Mouse (Mus musculus) limb, embryonic 11.5 days (tissue): ENCODE data around the gene Heg1. TPM values are rescaled to one million over a fixed set of nuclear protein-coding genes. Genes with fewer than 3 reads are reported as not detected.

Experiments used
- ATAC-seq: fragments of 200-750 bp; cut with Nextera tagmentation; 2 replicates; pipeline ENCODE4 v1.8.0; 2017; ENCODE audit warnings: low read depth; ENCODE audit not compliant: insufficient number of reproducible peaks, low FRiP score, low TSS enrichment
- DNase-seq: peaks from one replicate; pipeline ENCODE4 v3.0.0-alpha.2; 2015; ENCODE audit warnings: low spot score
- H3K27ac ChIP-seq: fragments of 300-500 bp; sonication (generic); replicated peaks from 2 replicates; pipeline ENCODE4 v1.5.1; 2014; ENCODE audit warnings: low read depth, mild to moderate bottlenecking, low read length
- H3K27me3 ChIP-seq: fragments of 300-500 bp; sonication (generic); 2 replicates; pipeline ENCODE4 v1.6.1; 2014; ENCODE audit warnings: mild to moderate bottlenecking, low read length, mixed read lengths; ENCODE audit not compliant: control insufficient read depth, insufficient read depth
- H3K36me3 ChIP-seq: fragments of 300-500 bp; sonication (generic); 2 replicates; pipeline ENCODE4 v1.6.1; 2014; ENCODE audit warnings: mild to moderate bottlenecking, low read length, moderate library complexity, mixed read lengths; ENCODE audit not compliant: control insufficient read depth, insufficient read depth
- H3K4me1 ChIP-seq: fragments of 300-500 bp; sonication (generic); 2 replicates; pipeline ENCODE4 v1.6.1; 2014; ENCODE audit warnings: low read length, mixed read lengths; ENCODE audit not compliant: control insufficient read depth, insufficient read depth
- H3K4me2 ChIP-seq: fragments of 300-500 bp; sonication (generic); 2 replicates; pipeline ENCODE4 v1.6.1; 2014; ENCODE audit warnings: low read depth, mild to moderate bottlenecking, moderate library complexity; ENCODE audit not compliant: severe bottlenecking
- H3K4me3 ChIP-seq: fragments of 300-500 bp; sonication (generic); 2 replicates; pipeline ENCODE4 v1.5.1; 2014; ENCODE audit warnings: low read depth, low read length
- H3K9ac ChIP-seq: fragments of 300-500 bp; sonication (generic); 2 replicates; pipeline ENCODE4 v1.6.1; 2014; ENCODE audit warnings: mild to moderate bottlenecking, low read length
- H3K9me3 ChIP-seq: fragments of 300-500 bp; sonication (generic); 2 replicates; pipeline ENCODE4 v1.6.1; 2016; ENCODE audit warnings: low read length; ENCODE audit not compliant: control insufficient read depth
- WGBS: fragments of 180-500 bp; shearing (Covaris S2); extraction: QIAGEN DNeasy Blood & Tissue Kit; methylation state at CpG from one replicate; pipeline ENCODE4 v1.1.7; 2014; 5-methylcytosine and 5-hydroxymethylcytosine counted together
- polyA plus RNA-seq: library from polyadenylated mRNA; unstranded; fragments of >200 nt; fragmentation: Nextera tagmentation; extraction: Ambion mirVana; gene quantifications from 2 replicates; pipeline ENCODE4 v1.2.1, GENCODE M21; 2014

Heg1 gene
- polyA plus RNA-seq, 1 experiment from 2014 or later: 11.0 TPM

GRCm38 (mm10) chr16:33672643-33673042, 11.5 kb upstream of the Heg1 start:
- H3K4me1 ChIP-seq: no peaks in the 10 kb centered on the region
- no peak overlapping the region for H3K4me3 ChIP-seq
- no peak overlapping the region for H3K27ac ChIP-seq
- no peaks in the 10 kb centered on the region for H3K36me3 ChIP-seq
- no peaks in the 10 kb centered on the region for H3K27me3 ChIP-seq
- no peak overlapping the region for H3K9ac ChIP-seq
- no peaks in the 10 kb centered on the region for H3K9me3 ChIP-seq
- DNase-seq (no peak), ATAC-seq (no peak)
- H3K4me2 ChIP-seq: no peak overlapping the region
- WGBS: 89% methylated on average over 4 of the region's 4 CpGs

- Histone ChIP-seq H3K27ac (no peak overlapping the region), H3K9ac (no peak overlapping the region), H3K36me3 (no peaks in the 10 kb centered on the region), H3K4me3 (no peak overlapping the region), H3K4me1 (no peaks in the 10 kb centered on the region), H3K9me3 (no peaks in the 10 kb centered on the region), H3K4me2 (no peak overlapping the region), H3K27me3 (no peaks in the 10 kb centered on the region)
- ATAC-seq: no peak
- WGBS: 41% methylated on average over 14 of the region's 14 CpGs
- DNase-seq: no peak
Measured at GRCm38 (mm10) chr16:33673530-33674109, 10.6 kb upstream of the Heg1 start.

- H3K4me1 ChIP-seq: no peaks in the 10 kb centered on the region
- no peaks in the 10 kb centered on the region for H3K9me3 ChIP-seq
- no peak overlapping the region for H3K27ac ChIP-seq
- no peak overlapping the region for H3K4me3 ChIP-seq
- no peak overlapping the region for H3K9ac ChIP-seq
- 87% methylated on average over 10 of the region's 10 CpGs for WGBS
- ATAC-seq (no peak), DNase-seq (no peak)
- no peaks in the 10 kb centered on the region for H3K36me3 ChIP-seq
- no peak overlapping the region for H3K4me2 ChIP-seq
- H3K27me3 ChIP-seq: no peaks in the 10 kb centered on the region
Measured at GRCm38 (mm10) chr16:33675151-33675847, 8.9 kb upstream of the Heg1 start.

GRCm38 (mm10) chr16:33675848-33676184, 8.4 kb upstream of the Heg1 start:
- no peak for DNase-seq
- H3K27me3 ChIP-seq: no peaks in the 10 kb centered on the region
- no peaks in the 10 kb centered on the region for H3K36me3 ChIP-seq
- no peaks in the 10 kb centered on the region for H3K9me3 ChIP-seq
- H3K4me1 ChIP-seq: no peaks in the 10 kb centered on the region
- no peak overlapping the region for H3K4me3 ChIP-seq
- H3K4me2 ChIP-seq: no peak overlapping the region
- H3K9ac ChIP-seq: no peak overlapping the region
- H3K27ac ChIP-seq: no peak overlapping the region
- no peak for ATAC-seq
- 83% methylated on average over 3 of the region's 3 CpGs for WGBS

GRCm38 (mm10) chr16:33676347-33677312, 7.5 kb upstream of the Heg1 start:
- Histone ChIP-seq H3K9me3 (no peaks in the 10 kb centered on the region), H3K9ac (no peak overlapping the region), H3K4me3 (no peak overlapping the region), H3K4me2 (no peak overlapping the region), H3K36me3 (no peaks in the 10 kb centered on the region), H3K27ac (no peak overlapping the region), H3K4me1 (no peaks in the 10 kb centered on the region), H3K27me3 (no peaks in the 10 kb centered on the region)
- no peak for ATAC-seq
- WGBS: 82% methylated on average over 7 of the region's 7 CpGs
- DNase-seq: no peak

GRCm38 (mm10) chr16:33677313-33677690, 6.9 kb upstream of the Heg1 start:
- 88% methylated on average over 7 of the region's 7 CpGs for WGBS
- no peaks in the 10 kb centered on the region for H3K9me3 ChIP-seq
- H3K9ac ChIP-seq: no peak overlapping the region
- DNase-seq: no peak
- no peak for ATAC-seq
- H3K27ac ChIP-seq: no peak overlapping the region
- no peak overlapping the region for H3K4me2 ChIP-seq
- H3K36me3 ChIP-seq: no peaks in the 10 kb centered on the region
- H3K27me3 ChIP-seq: no peaks in the 10 kb centered on the region
- no peaks in the 10 kb centered on the region for H3K4me1 ChIP-seq
- H3K4me3 ChIP-seq: no peak overlapping the region

DNA sequence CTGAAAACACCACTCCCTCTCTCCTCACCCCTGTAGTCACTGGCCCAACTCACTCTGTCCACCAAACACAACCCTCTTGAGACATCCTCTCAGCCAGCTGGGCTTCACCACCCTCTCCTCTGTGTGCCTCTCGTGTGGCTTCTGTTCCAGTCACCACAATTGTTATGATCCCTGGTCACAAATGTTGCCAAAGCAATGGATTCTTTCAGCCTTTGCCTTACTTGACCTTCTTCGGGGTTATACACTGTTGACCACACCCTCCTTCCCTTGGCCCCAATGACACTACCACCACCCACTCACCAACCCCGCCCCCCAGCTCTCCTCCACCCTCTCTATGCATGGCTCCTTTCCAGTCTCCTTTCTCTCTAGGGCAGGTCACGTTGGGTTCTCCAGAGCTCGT, 6.3 kb upstream of the Heg1 start:
- DNase-seq (no peak), ATAC-seq (no peak)
- 84% methylated on average over 5 of the region's 5 CpGs for WGBS
- no peak overlapping the region for H3K9ac ChIP-seq
- no peaks in the 10 kb centered on the region for H3K36me3 ChIP-seq
- no peak overlapping the region for H3K4me2 ChIP-seq
- H3K9me3 ChIP-seq: no peaks in the 10 kb centered on the region
- no peak overlapping the region for H3K27ac ChIP-seq
- H3K4me3 ChIP-seq: no peak overlapping the region
- H3K4me1 ChIP-seq: no peaks in the 10 kb centered on the region
- no peaks in the 10 kb centered on the region for H3K27me3 ChIP-seq

DNA sequence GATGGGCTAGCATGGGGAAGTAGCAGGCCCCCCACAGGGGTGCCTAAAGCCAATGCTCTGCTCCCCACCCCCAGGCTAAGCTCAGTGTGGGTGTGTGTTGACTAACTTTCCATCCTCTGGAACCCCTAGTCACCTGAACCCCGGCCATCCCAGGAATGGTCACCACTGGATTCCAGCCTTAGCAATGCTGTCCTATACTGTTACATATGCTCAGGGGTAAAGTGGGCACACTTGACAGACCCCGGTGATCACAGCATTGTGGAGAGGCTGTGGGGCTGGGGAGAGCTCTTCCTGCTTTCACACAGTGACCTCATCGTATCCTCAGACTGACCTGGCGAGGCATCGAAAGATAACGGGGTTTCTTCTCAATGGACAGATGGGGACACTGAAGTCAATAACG, 3.9 kb upstream of the Heg1 start:
- no peak for DNase-seq
- H3K4me2 ChIP-seq: no peak overlapping the region
- H3K9me3 ChIP-seq: no peaks in the 10 kb centered on the region
- H3K27me3 ChIP-seq: no peaks in the 10 kb centered on the region
- H3K4me1 ChIP-seq: no peaks in the 10 kb centered on the region
- H3K36me3 ChIP-seq: no peaks in the 10 kb centered on the region
- no peak overlapping the region for H3K27ac ChIP-seq
- no peak overlapping the region for H3K9ac ChIP-seq
- 90% methylated on average over 7 of the region's 7 CpGs for WGBS
- ATAC-seq: no peak
- H3K4me3 ChIP-seq: no peak overlapping the region
